Mouse (Mus musculus) CH12.LX (cell line): ENCODE results near the gene Pak4. TPM values are rescaled to one million over a fixed set of nuclear protein-coding genes. Genes with fewer than 3 reads are reported as not detected.

ENCODE experiments used
- DNase-seq: peaks from one replicate; pipeline ENCODE4 v3.0.0-alpha.2; 2013; ENCODE audit errors: extremely low read depth
- H3K27ac ChIP-seq: 2 replicates; pipeline ENCODE4 v1.5.1; 2012; ENCODE audit warnings: low read depth, mild to moderate bottlenecking, control low read depth, moderate library complexity; ENCODE audit not compliant: insufficient read depth
- H3K27me3 ChIP-seq: replicated peaks from 2 replicates; pipeline ENCODE3; 2012; ENCODE audit warnings: inconsistent platforms
- H3K36me3 ChIP-seq, 2 experiments: replicated peaks in 1 of 2; 2 replicates each; pipeline versions ENCODE3 to v1.6.1; 2012; ENCODE audit warnings: inconsistent platforms in 1 of 2, low read length in 1 of 2, mild to moderate bottlenecking in 1 of 2, mixed read lengths in 1 of 2, moderate library complexity in 1 of 2; ENCODE audit not compliant: control insufficient read depth in 1 of 2, insufficient read depth in 1 of 2
- H3K4me1 ChIP-seq, 2 experiments: 2 replicates each; pipeline ENCODE4 v1.6.1; 2012; ENCODE audit warnings: inconsistent platforms in 1 of 2, moderate library complexity in 1 of 2; ENCODE audit not compliant: insufficient read depth in 2 of 2, control insufficient read depth in 1 of 2
- H3K4me2 ChIP-seq: 2 replicates; pipeline ENCODE4 v1.6.1; 2012; ENCODE audit warnings: low read depth, mild to moderate bottlenecking, control low read depth; ENCODE audit not compliant: poor library complexity, insufficient read depth, severe bottlenecking
- H3K4me3 ChIP-seq, 3 experiments: fragments of 150-350 bp in 1 of 3; sonication (generic) in 1 of 3; replicated peaks in 1 of 3; 2 replicates each; pipeline versions ENCODE3 to v1.5.1; 2011 to 2012; ENCODE audit warnings: low read depth in 2 of 3, low read length in 2 of 3, mild to moderate bottlenecking in 2 of 3, moderate library complexity in 2 of 3, control low read depth in 1 of 3, improper control_type of control experiment in 1 of 3, inconsistent platforms in 1 of 3, mixed read lengths in 1 of 3; ENCODE audit not compliant: poor library complexity in 1 of 3
- H3K79me2 ChIP-seq: replicated peaks from 2 replicates; pipeline ENCODE4 v1.6.1; 2012; ENCODE audit warnings: mild to moderate bottlenecking, moderate library complexity; ENCODE audit not compliant: control insufficient read depth, poor library complexity, insufficient read depth, severe bottlenecking; ENCODE audit errors: extremely low read depth
- H3K9ac ChIP-seq: 2 replicates; pipeline ENCODE4 v1.6.1; 2012; ENCODE audit warnings: low read depth, mild to moderate bottlenecking, control low read depth, moderate library complexity; ENCODE audit not compliant: insufficient read depth
- H3K9me3 ChIP-seq: replicated peaks from 2 replicates; pipeline ENCODE3; 2012; ENCODE audit warnings: low read length, inconsistent platforms, mixed read lengths
- CHD2 ChIP-seq: IDR thresholded peaks from 2 replicates; pipeline ENCODE4 v1.6.1; 2011; ENCODE audit warnings: low read length, improper control_type of control experiment
- E2F4 ChIP-seq: IDR thresholded peaks from 2 replicates; pipeline ENCODE4 v1.6.1; 2011; ENCODE audit warnings: low read depth, low read length, improper control_type of control experiment; ENCODE audit not compliant: insufficient replicate concordance
- EP300 ChIP-seq: IDR thresholded peaks from 2 replicates; pipeline ENCODE4 v1.6.1; 2011; ENCODE audit warnings: low read length, improper control_type of control experiment
- ETS1 ChIP-seq: conservative IDR thresholded peaks from 2 replicates; pipeline ENCODE4 v1.6.1; 2012; ENCODE audit warnings: low read depth, mild to moderate bottlenecking, inconsistent platforms, low read length, improper control_type of control experiment, moderate library complexity
- GABPA ChIP-seq: IDR thresholded peaks from 2 replicates; pipeline ENCODE4 v1.6.1; 2012; ENCODE audit warnings: low read depth, low read length, improper control_type of control experiment, inconsistent platforms; ENCODE audit not compliant: insufficient replicate concordance
- IRF4 ChIP-seq: IDR thresholded peaks from 2 replicates; pipeline ENCODE4 v1.6.1; 2014; ENCODE audit warnings: low read depth, mild to moderate bottlenecking, inconsistent platforms, low read length, improper control_type of control experiment
- JUND ChIP-seq: conservative IDR thresholded peaks from 2 replicates; pipeline ENCODE4 v1.6.1; 2011; ENCODE audit warnings: low read depth, low read length, improper control_type of control experiment
- MAFK ChIP-seq: IDR thresholded peaks from 2 replicates; pipeline ENCODE4 v1.6.1; 2011; ENCODE audit warnings: low read length, improper control_type of control experiment; ENCODE audit not compliant: insufficient replicate concordance
- MAX ChIP-seq: IDR thresholded peaks from 2 replicates; pipeline ENCODE4 v1.6.1; 2011; ENCODE audit warnings: low read length, improper control_type of control experiment
- MAZ ChIP-seq: IDR thresholded peaks from 2 replicates; pipeline ENCODE4 v1.6.1; 2012; ENCODE audit warnings: low read depth, mild to moderate bottlenecking, inconsistent platforms, low read length, improper control_type of control experiment, moderate library complexity
- MEF2A ChIP-seq: IDR thresholded peaks from 2 replicates; pipeline ENCODE4 v1.6.1; 2014; ENCODE audit warnings: low read depth, mild to moderate bottlenecking, inconsistent platforms, low read length, improper control_type of control experiment, borderline replicate concordance
- NELFE ChIP-seq: IDR thresholded peaks from 2 replicates; pipeline ENCODE4 v1.6.1; 2011; ENCODE audit warnings: low read depth, low read length, improper control_type of control experiment
- NRF1 ChIP-seq: IDR thresholded peaks from 2 replicates; pipeline ENCODE4 v1.6.1; 2014; ENCODE audit warnings: low read depth, mild to moderate bottlenecking, inconsistent platforms, low read length, improper control_type of control experiment, moderate library complexity
- POLR2AphosphoS2 ChIP-seq: IDR thresholded peaks from 2 replicates; pipeline ENCODE4 v1.6.1; 2011; ENCODE audit warnings: low read depth, low read length, improper control_type of control experiment
- RAD21 ChIP-seq: IDR thresholded peaks from 2 replicates; pipeline ENCODE4 v1.6.1; 2011; ENCODE audit warnings: low read depth, mild to moderate bottlenecking, low read length, improper control_type of control experiment, moderate library complexity
- RCOR1 ChIP-seq: conservative IDR thresholded peaks from 2 replicates; pipeline ENCODE4 v1.6.1; 2012; ENCODE audit warnings: low read depth, mild to moderate bottlenecking, inconsistent platforms, low read length, improper control_type of control experiment
- SIN3A ChIP-seq: IDR thresholded peaks from 2 replicates; pipeline ENCODE4 v1.6.1; 2012; ENCODE audit warnings: low read length, improper control_type of control experiment, inconsistent platforms
- SMC3 ChIP-seq: IDR thresholded peaks from 2 replicates; pipeline ENCODE4 v1.6.1; 2011; ENCODE audit warnings: low read depth, low read length, improper control_type of control experiment
- TCF12 ChIP-seq: IDR thresholded peaks from 2 replicates; pipeline ENCODE4 v1.6.1; 2014; ENCODE audit warnings: low read depth, mild to moderate bottlenecking, inconsistent platforms, low read length, improper control_type of control experiment
- UBTF ChIP-seq: IDR thresholded peaks from 2 replicates; pipeline ENCODE4 v1.6.1; 2012; ENCODE audit warnings: low read depth, mild to moderate bottlenecking, inconsistent platforms, low read length, improper control_type of control experiment, moderate library complexity
- ZC3H11A ChIP-seq: IDR thresholded peaks from 2 replicates; pipeline ENCODE4 v1.6.1; 2012; ENCODE audit warnings: low read depth, mild to moderate bottlenecking, inconsistent platforms, low read length, improper control_type of control experiment
- ZMIZ1 ChIP-seq: IDR thresholded peaks from 2 replicates; pipeline ENCODE4 v1.6.1; 2012; ENCODE audit warnings: low read depth, mild to moderate bottlenecking, inconsistent platforms, low read length, improper control_type of control experiment
- dilution Hi-C: fragments of 300-500 bp; cut with MboI; formaldehyde crosslinking; loops from 2 replicates; pipeline ENCODE4 v1.14.3; 2020; ENCODE audit warnings: low sequenced_read_pairs; ENCODE audit not compliant: extremely low pct_unique_long_range_greater_than_20kb, extremely low pct_ligation_motif_present
- in situ Hi-C: fragments of 300-500 bp; cut with MboI; formaldehyde crosslinking; loops from 3 replicates; pipeline ENCODE4 v1.14.3; 2019; ENCODE audit warnings: low sequenced_read_pairs, low pct_ligation_motif_present, low pct_unique_long_range_greater_than_20kb, mixed read lengths
- polyA plus RNA-seq: library from polyadenylated mRNA; unstranded; fragments of >175 nt; gene quantifications from 2 replicates; pipeline ENCODE4 v1.2.1, GENCODE M21; 2012; ENCODE audit warnings: low read depth; ENCODE audit not compliant: insufficient read length
- total RNA-seq, 2 experiments: library from RNA; depleted of rRNA; stranded (reverse); fragments of 300-350 nt in 1 of 2; fragments of >200 nt in 1 of 2; gene quantifications; 2 replicates each; pipeline ENCODE4 v1.2.3; 2012 to 2014

Pak4 gene
- total and polyA plus RNA-seq, 3 experiments: 7.5 to 11.2 (median 8.3) TPM

DNA sequence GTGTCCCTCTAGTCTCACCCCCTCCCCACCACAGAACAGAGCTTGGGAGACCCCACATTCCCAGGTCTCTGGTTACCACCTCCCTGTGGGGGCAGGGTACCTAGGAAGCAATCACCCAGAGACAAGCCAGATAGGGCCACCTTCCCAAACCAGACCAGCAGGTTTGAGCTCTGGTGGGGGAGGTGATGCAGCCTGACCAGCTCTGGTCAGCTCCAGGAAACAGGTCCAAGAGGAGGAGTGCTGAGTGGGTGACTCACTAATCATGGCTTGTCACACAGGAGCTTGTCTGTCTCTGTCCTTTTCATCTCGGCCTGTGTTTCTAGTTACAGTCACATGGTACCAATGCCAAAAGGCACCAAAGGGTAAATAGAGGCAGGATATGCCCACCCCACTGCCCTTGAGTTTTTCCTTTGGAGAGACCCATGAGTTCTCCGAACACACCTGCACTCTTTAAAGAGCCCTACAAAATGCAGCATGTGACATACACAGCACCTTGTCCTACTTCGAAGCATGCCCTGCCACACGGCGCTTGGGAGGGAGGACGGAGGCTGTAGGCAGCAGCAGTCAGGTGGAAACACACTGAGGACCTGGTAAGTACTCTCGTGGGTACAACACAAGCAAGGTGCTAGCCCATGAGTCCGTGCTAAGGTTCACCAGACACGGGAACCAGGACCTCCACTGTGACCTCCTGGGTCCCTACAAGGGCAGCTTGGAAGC, 20.0 kb downstream of the Pak4 start:
- H3K4me2 ChIP-seq: no peak overlapping the region
- H3K27me3 ChIP-seq: no peaks in the 10 kb centered on the region
- peaks cover 2 to 60% of the 10 kb centered on the region in 2 experiments for H3K4me1 ChIP-seq
- dilution Hi-C loops (no loop called here), in situ Hi-C loops (no loop called here)
- no peaks in the 10 kb centered on the region for H3K79me2 ChIP-seq
- H3K27ac ChIP-seq: no peak overlapping the region
- no peak for DNase-seq
- H3K36me3 ChIP-seq: peaks cover 3 to 66% of the 10 kb centered on the region in 2 experiments
- H3K9ac ChIP-seq: no peak overlapping the region
- no peak overlapping the region for H3K4me3 ChIP-seq
- H3K9me3 ChIP-seq: peaks cover 2% of the 10 kb centered on the region
- TF ChIP-seq RAD21 (no peak), NRF1 (no peak), GABPA (no peak), TCF12 (no peak), POLR2AphosphoS2 (no peak), EP300 (no peak), MAX (no peak)

- dilution Hi-C loops: no loop called here
- Histone ChIP-seq H3K79me2 (no peaks in the 10 kb centered on the region), H3K27ac (no peak overlapping the region), H3K9me3 (peaks cover 2% of the 10 kb centered on the region), H3K36me3 (peaks cover 3 to 70% of the 10 kb centered on the region in 2 experiments), H3K4me2 (no peak overlapping the region), H3K9ac (no peak overlapping the region), H3K4me3 (no peak overlapping the region), H3K4me1 (peaks cover 2 to 50% of the 10 kb centered on the region in 2 experiments), H3K27me3 (no peaks in the 10 kb centered on the region)
- in situ Hi-C loops: no loop called here
- no peak for TF ChIP-seq ZMIZ1
- TF ChIP-seq CHD2: no peak
- no peak for TF ChIP-seq NELFE
- no peak for TF ChIP-seq ETS1
- TF ChIP-seq POLR2AphosphoS2: no peak
- no peak for TF ChIP-seq SMC3
- TF ChIP-seq MAFK: no peak
- no peak for TF ChIP-seq IRF4
- no peak for TF ChIP-seq RCOR1
- TF ChIP-seq UBTF: no peak
- no peak for TF ChIP-seq MEF2A
- TF ChIP-seq TCF12: no peak
- TF ChIP-seq SIN3A: no peak
- no peak for TF ChIP-seq ZC3H11A
- no peak for TF ChIP-seq JUND
- TF ChIP-seq E2F4: no peak
- TF ChIP-seq MAX: no peak
- TF ChIP-seq MAZ: no peak
- DNase-seq: no peak
Measured at GRCm38 (mm10) chr7:28576271-28576914, 21.6 kb downstream of the Pak4 start.
